Mouse (Mus musculus) lung, embryonic 15.5 days (tissue): ENCODE measurements at regions not wholly inside any gene's neighbourhood (a gene's known extent, or its start where the extent isn't known, plus 50 kb on each side); places are given as distances from the start of the nearest gene placed in this dataset.

Experiments used
- ATAC-seq: fragments of 200-750 bp; cut with Nextera tagmentation; 2 replicates; pipeline ENCODE4 v1.8.0; 2017; ENCODE audit warnings: moderate number of reproducible peaks, borderline replicate concordance; ENCODE audit not compliant: low FRiP score, low TSS enrichment; ENCODE audit errors: extremely low read depth
- H3K27ac ChIP-seq: fragments of 300-500 bp; sonication (generic); 2 replicates; pipeline ENCODE4 v1.5.1; 2015; ENCODE audit warnings: moderate library complexity, mild to moderate bottlenecking, inconsistent platforms
- H3K27me3 ChIP-seq: fragments of 300-500 bp; sonication (generic); 2 replicates; pipeline ENCODE4 v1.6.1; 2015; ENCODE audit warnings: inconsistent platforms
- H3K36me3 ChIP-seq: fragments of 300-500 bp; sonication (generic); 2 replicates; pipeline ENCODE4 v1.6.1; 2015; ENCODE audit warnings: inconsistent platforms
- H3K4me1 ChIP-seq: fragments of 300-500 bp; sonication (generic); 2 replicates; pipeline ENCODE4 v1.6.1; 2015; ENCODE audit warnings: inconsistent platforms
- H3K4me2 ChIP-seq: fragments of 300-500 bp; sonication (generic); 2 replicates; pipeline ENCODE4 v1.6.1; 2015; ENCODE audit warnings: inconsistent platforms, mild to moderate bottlenecking, moderate library complexity
- H3K4me3 ChIP-seq: fragments of 300-500 bp; sonication (generic); 2 replicates; pipeline ENCODE4 v1.5.1; 2015; ENCODE audit warnings: mild to moderate bottlenecking, inconsistent platforms
- H3K9ac ChIP-seq: fragments of 300-500 bp; sonication (generic); 2 replicates; pipeline ENCODE4 v1.6.1; 2015; ENCODE audit warnings: inconsistent platforms
- H3K9me3 ChIP-seq: fragments of 300-500 bp; sonication (generic); 2 replicates; pipeline ENCODE4 v1.6.1; 2016; ENCODE audit warnings: inconsistent platforms
- WGBS: fragments of 180-500 bp; shearing (Covaris S2); methylation state at CpG from one replicate; pipeline ENCODE4 v1.1.7; 2015; 5-methylcytosine and 5-hydroxymethylcytosine counted together

- 70% methylated on average over 3 of the region's 3 CpGs for WGBS
- no peak for ATAC-seq
- H3K36me3 ChIP-seq, result no peaks in the 10 kb centered on the region
- H3K9ac ChIP-seq, result no peak overlapping the region
- H3K27me3 ChIP-seq, result no peaks in the 10 kb centered on the region
- H3K27ac ChIP-seq, result no peak overlapping the region
- no peaks in the 10 kb centered on the region for H3K9me3 ChIP-seq
- H3K4me2 ChIP-seq, result no peak overlapping the region
- no peak overlapping the region for H3K4me3 ChIP-seq
- no peaks in the 10 kb centered on the region for H3K4me1 ChIP-seq
Observed at GRCm38 (mm10) chr3:105228401-105228800, 161.8 kb downstream of the 4930564D02Rik start.

- H3K9me3 ChIP-seq, result no peaks in the 10 kb centered on the region
- no peak for ATAC-seq
- no peak overlapping the region for H3K27ac ChIP-seq
- no peaks in the 10 kb centered on the region for H3K4me1 ChIP-seq
- no peak overlapping the region for H3K9ac ChIP-seq
- 71% methylated on average over 3 of the region's 3 CpGs for WGBS
- no peaks in the 10 kb centered on the region for H3K27me3 ChIP-seq
- H3K4me2 ChIP-seq, result no peak overlapping the region
- H3K36me3 ChIP-seq, result no peaks in the 10 kb centered on the region
- no peak overlapping the region for H3K4me3 ChIP-seq
Observed at GRCm38 (mm10) chr3:105241048-105241447, 174.4 kb downstream of the 4930564D02Rik start.

- no peaks in the 10 kb centered on the region for H3K9me3 ChIP-seq
- no peak for ATAC-seq
- no peak overlapping the region for H3K4me3 ChIP-seq
- WGBS, result 76% methylated on average over 2 of the region's 2 CpGs
- no peak overlapping the region for H3K4me2 ChIP-seq
- no peaks in the 10 kb centered on the region for H3K4me1 ChIP-seq
- no peaks in the 10 kb centered on the region for H3K27me3 ChIP-seq
- H3K36me3 ChIP-seq, result no peaks in the 10 kb centered on the region
- H3K27ac ChIP-seq, result no peak overlapping the region
- H3K9ac ChIP-seq, result no peak overlapping the region
Observed at GRCm38 (mm10) chr3:105257096-105257495, 190.5 kb downstream of the 4930564D02Rik start.

GRCm38 (mm10) chr3:105275241-105275640 is 176.9 kb upstream of the Kcnd3 start:
- 30% methylated on average over 4 of the region's 4 CpGs for WGBS
- Histone ChIP-seq H3K4me1 (no peaks in the 10 kb centered on the region), H3K4me2 (no peak overlapping the region), H3K9me3 (no peaks in the 10 kb centered on the region), H3K9ac (no peak overlapping the region), H3K36me3 (no peaks in the 10 kb centered on the region), H3K27ac (no peak overlapping the region), H3K27me3 (no peaks in the 10 kb centered on the region), H3K4me3 (no peak overlapping the region)
- ATAC-seq, result no peak

- Histone ChIP-seq H3K27ac (no peak overlapping the region), H3K4me1 (no peaks in the 10 kb centered on the region), H3K9ac (no peak overlapping the region), H3K4me2 (no peak overlapping the region), H3K27me3 (no peaks in the 10 kb centered on the region), H3K9me3 (no peaks in the 10 kb centered on the region), H3K36me3 (no peaks in the 10 kb centered on the region), H3K4me3 (no peak overlapping the region)
- ATAC-seq, result no peak
- 71% methylated on average over 5 of the region's 5 CpGs for WGBS
Observed at GRCm38 (mm10) chr3:105280971-105281370, 171.2 kb upstream of the Kcnd3 start.

DNA sequence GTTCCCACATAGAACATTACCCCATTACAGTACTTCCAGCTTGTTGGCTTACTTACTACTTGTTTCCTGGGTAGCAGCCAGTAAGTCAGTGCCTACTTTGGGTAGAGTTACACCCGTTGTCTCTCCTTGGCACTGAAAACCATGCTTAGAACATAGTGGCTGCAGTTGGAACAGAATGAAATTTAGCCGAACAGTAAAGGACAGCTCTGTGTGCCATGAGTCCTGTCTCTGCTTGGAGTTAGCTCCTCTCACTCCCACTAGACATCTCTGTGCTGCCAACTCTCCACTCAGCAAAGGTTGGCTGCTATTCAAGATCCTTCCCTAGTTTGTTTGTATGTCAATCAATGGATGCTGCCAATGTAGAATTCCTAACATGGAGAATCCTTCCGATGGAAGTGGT is 170.4 kb upstream of the Kcnd3 start:
- Histone ChIP-seq H3K36me3 (no peaks in the 10 kb centered on the region), H3K9ac (no peak overlapping the region), H3K27ac (no peak overlapping the region), H3K4me3 (no peak overlapping the region), H3K27me3 (no peaks in the 10 kb centered on the region), H3K4me2 (no peak overlapping the region), H3K9me3 (no peaks in the 10 kb centered on the region), H3K4me1 (no peaks in the 10 kb centered on the region)
- 83% methylated on average over 3 of the region's 3 CpGs for WGBS
- ATAC-seq, result no peak

- no peak overlapping the region for H3K9ac ChIP-seq
- no peaks in the 10 kb centered on the region for H3K4me1 ChIP-seq
- H3K9me3 ChIP-seq, result no peaks in the 10 kb centered on the region
- no peak overlapping the region for H3K4me2 ChIP-seq
- H3K27me3 ChIP-seq, result no peaks in the 10 kb centered on the region
- 79% methylated on average over 3 of the region's 3 CpGs for WGBS
- no peaks in the 10 kb centered on the region for H3K36me3 ChIP-seq
- ATAC-seq, result no peak
- no peak overlapping the region for H3K4me3 ChIP-seq
- no peak overlapping the region for H3K27ac ChIP-seq
Observed at GRCm38 (mm10) chr3:105298273-105298672, 153.9 kb upstream of the Kcnd3 start.

- no peaks in the 10 kb centered on the region for H3K4me1 ChIP-seq
- H3K36me3 ChIP-seq, result no peaks in the 10 kb centered on the region
- no peak overlapping the region for H3K4me2 ChIP-seq
- no peak overlapping the region for H3K27ac ChIP-seq
- H3K4me3 ChIP-seq, result no peak overlapping the region
- no peaks in the 10 kb centered on the region for H3K27me3 ChIP-seq
- no peak overlapping the region for H3K9ac ChIP-seq
- H3K9me3 ChIP-seq, result no peaks in the 10 kb centered on the region
- ATAC-seq, result no peak
- WGBS, result 50% methylated on average over 7 of the region's 7 CpGs
Observed at GRCm38 (mm10) chr3:105300693-105301548, 151.2 kb upstream of the Kcnd3 start.

DNA sequence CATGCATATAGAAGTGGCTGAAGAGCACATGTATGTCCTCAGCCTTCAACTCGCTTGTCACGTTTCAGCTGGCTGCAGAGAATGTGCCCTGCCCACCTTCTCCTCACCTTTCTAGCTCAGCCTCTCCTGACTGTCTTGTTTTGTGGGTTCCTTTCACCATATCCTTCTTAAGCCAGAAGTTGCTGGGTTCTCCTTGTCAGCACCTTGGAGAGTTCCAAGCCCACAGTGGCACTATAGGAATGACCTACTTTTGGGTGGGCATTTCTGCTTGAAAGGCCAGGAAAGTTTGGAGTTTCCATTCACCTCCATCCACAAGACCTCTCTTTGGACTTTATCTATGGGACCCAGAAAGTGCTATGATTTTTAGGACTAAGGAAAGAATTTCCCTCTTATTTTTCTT is 144.5 kb upstream of the Kcnd3 start:
- Histone ChIP-seq H3K27me3 (no peaks in the 10 kb centered on the region), H3K9ac (no peak overlapping the region), H3K9me3 (no peaks in the 10 kb centered on the region), H3K4me2 (no peak overlapping the region), H3K4me1 (no peaks in the 10 kb centered on the region), H3K4me3 (no peak overlapping the region), H3K36me3 (no peaks in the 10 kb centered on the region), H3K27ac (no peak overlapping the region)
- 46% methylated on average over 2 of the region's 2 CpGs for WGBS
- ATAC-seq, result no peak

- H3K27me3 ChIP-seq, result no peaks in the 10 kb centered on the region
- no peak overlapping the region for H3K9ac ChIP-seq
- no peaks in the 10 kb centered on the region for H3K9me3 ChIP-seq
- H3K36me3 ChIP-seq, result no peaks in the 10 kb centered on the region
- H3K4me2 ChIP-seq, result no peak overlapping the region
- H3K4me1 ChIP-seq, result no peaks in the 10 kb centered on the region
- WGBS, result 91% methylated on average over 2 of the region's 2 CpGs
- no peak overlapping the region for H3K4me3 ChIP-seq
- ATAC-seq, result no peak
- H3K27ac ChIP-seq, result no peak overlapping the region
Observed at GRCm38 (mm10) chr3:105309020-105309419, 143.1 kb upstream of the Kcnd3 start.

GRCm38 (mm10) chr3:105353268-105353667 is 98.9 kb upstream of the Kcnd3 start:
- no peaks in the 10 kb centered on the region for H3K36me3 ChIP-seq
- ATAC-seq, result no peak
- WGBS, result 57% methylated on average over 4 of the region's 4 CpGs

DNA sequence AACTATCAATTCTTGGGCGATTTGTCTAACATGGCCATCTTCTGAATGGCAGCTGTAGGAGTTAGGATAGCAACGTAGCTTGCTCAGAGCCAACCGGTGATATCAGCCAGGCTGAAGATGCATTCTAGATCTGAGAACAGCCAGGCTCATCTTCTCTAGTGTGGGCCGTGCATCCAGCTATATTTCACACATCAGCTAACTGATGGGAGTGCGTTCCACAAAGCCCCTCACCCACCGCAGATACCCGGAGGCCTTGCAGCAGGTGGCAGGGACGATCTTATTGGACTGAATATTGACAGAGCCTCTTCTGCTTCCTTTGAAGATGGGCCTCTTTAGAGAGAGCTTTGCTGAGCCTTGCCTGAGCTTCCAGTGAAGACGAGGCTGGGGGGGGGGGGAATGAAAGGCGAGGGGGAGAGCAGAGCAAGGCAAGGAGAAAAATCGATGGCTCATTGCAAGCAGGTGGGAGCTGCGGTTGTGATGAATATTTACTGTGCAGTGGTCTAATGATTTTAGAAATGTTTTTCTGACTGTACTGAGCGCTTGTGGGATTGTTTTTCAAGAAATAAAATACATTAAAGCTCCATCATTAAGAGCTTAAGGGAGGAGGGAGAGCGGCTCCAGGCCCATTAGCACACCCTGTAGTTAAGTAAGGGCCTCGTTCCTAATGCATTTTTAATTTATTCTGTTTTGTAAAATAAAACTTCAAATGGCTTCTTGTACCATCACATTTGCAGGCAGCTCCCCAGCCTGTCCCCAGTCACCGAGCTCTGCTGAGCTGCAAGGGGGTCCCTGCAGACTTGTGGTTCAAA is 97.8 kb upstream of the Kcnd3 start:
- no peak overlapping the region for H3K4me2 ChIP-seq
- H3K4me1 ChIP-seq, result no peaks in the 10 kb centered on the region
- H3K4me3 ChIP-seq, result no peak overlapping the region
- no peaks in the 10 kb centered on the region for H3K36me3 ChIP-seq
- H3K9me3 ChIP-seq, result no peaks in the 10 kb centered on the region
- ATAC-seq, result no peak
- WGBS, result 71% methylated on average over 16 of the region's 16 CpGs
- H3K27me3 ChIP-seq, result no peaks in the 10 kb centered on the region
- no peak overlapping the region for H3K9ac ChIP-seq
- H3K27ac ChIP-seq, result no peak overlapping the region

More at GRCm38 (mm10) chr3:105353268-105353667, 98.9 kb upstream of the Kcnd3 start:
- H3K4me1 ChIP-seq, result no peaks in the 10 kb centered on the region
- H3K27ac ChIP-seq, result no peak overlapping the region
- no peak overlapping the region for H3K9ac ChIP-seq
- H3K4me2 ChIP-seq, result no peak overlapping the region
- no peaks in the 10 kb centered on the region for H3K27me3 ChIP-seq
- H3K9me3 ChIP-seq, result no peaks in the 10 kb centered on the region
- no peak overlapping the region for H3K4me3 ChIP-seq
